In genomic region chr15:82081161-82081560, GRCm38 (mm10) we compare ENCODE assay signal across 8 mouse cellular contexts. TPM values are rescaled to one million over a fixed set of nuclear protein-coding genes. Genes with fewer than 3 reads are reported as not detected.
DNase-seq lines count a peak whose midpoint lies in the region.

No protein-coding gene starts in this region.

- peak; percentile 25 for DNase-seq in adrenal gland, postnatal 10 days
- no peak for DNase-seq in adrenal gland, adult 8-10 months
- DNase-seq in A20 (ENCODE audit: low read depth, low spot score): peak; percentile 41
- DNase-seq in cerebellum, postnatal 10 days: peak; percentile 76 to 85
- DNase-seq in gastrocnemius, postnatal 25 days: peak; percentile 20
- peak; percentile 38 to 83 for DNase-seq in left cerebral cortex, adult 8-10 months (ENCODE audit: low spot score in 2 of 2)
- DNase-seq in retina, embryonic 14.5 days (ENCODE audit: low spot score): peak; percentile 59
- DNase-seq in urinary bladder, postnatal 25 days (ENCODE audit: low spot score): no peak

RNA-seq across cellular contexts. Expression of gene Mei1, which starts 11.4 kb away (rescaled TPM):
- total RNA-seq in adrenal gland, postnatal 10 days (2021): 1 to 10 TPM in 1 of 2 experiments, under 1 TPM in 1; 0.93 to 2.0 TPM
- total RNA-seq in adrenal gland, adult 8-10 months (2022): 1 to 10 TPM in 3 of 4 experiments, under 1 TPM in 1; 0.74 to 4.1 (median 2.4) TPM
- total RNA-seq in gastrocnemius, postnatal 25 days (2021): under 1 TPM; 0.08 to 0.24 TPM
- 1 to 10 TPM; 3.9 to 5.5 (median 4.0) TPM for total RNA-seq in left cerebral cortex, adult 8-10 months (2022)

RNA-seq across cellular contexts. Expression of gene 4930407I10Rik, which starts 22.2 kb away (rescaled TPM):
- not detected for total RNA-seq in adrenal gland, postnatal 10 days (2021)
- not detected for total RNA-seq in adrenal gland, adult 8-10 months (2022)
- not detected for total RNA-seq in gastrocnemius, postnatal 25 days (2021)
- not detected for total RNA-seq in left cerebral cortex, adult 8-10 months (2022)

RNA-seq across cellular contexts. Expression of gene Snu13, which starts 33.8 kb away (rescaled TPM):
- 10 to 100 TPM; 76.1 to 84.1 TPM for total RNA-seq in adrenal gland, postnatal 10 days (2021)
- total RNA-seq in adrenal gland, adult 8-10 months (2022): 10 to 100 TPM; 77.0 to 94.9 (median 88.2) TPM
- total RNA-seq in gastrocnemius, postnatal 25 days (2021): 10 to 100 TPM; 44.6 to 48.5 TPM
- 100 to 1,000 TPM; 103 to 133 (median 117) TPM for total RNA-seq in left cerebral cortex, adult 8-10 months (2022)

RNA-seq across cellular contexts. Expression of gene Ccdc134, which starts 46.6 kb away (rescaled TPM):
- 1 to 10 TPM; 8.6 to 8.7 TPM for total RNA-seq in adrenal gland, postnatal 10 days (2021)
- 10 to 100 TPM in 3 of 4 experiments, 1 to 10 TPM in 1; 8.9 to 13.7 (median 12.5) TPM for total RNA-seq in adrenal gland, adult 8-10 months (2022)
- 10 to 100 TPM in 1 of 2 experiments, 1 to 10 TPM in 1; 8.0 to 16.5 TPM for total RNA-seq in gastrocnemius, postnatal 25 days (2021)
- 10 to 100 TPM in 1 of 4 experiments, 1 to 10 TPM in 3; 8.1 to 11.8 (median 9.0) TPM for total RNA-seq in left cerebral cortex, adult 8-10 months (2022)

RNA-seq across cellular contexts. Expression of gene Desi1, which starts 47.5 kb away (rescaled TPM):
- total RNA-seq in adrenal gland, postnatal 10 days (2021): 10 to 100 TPM; 51.9 to 60.3 TPM
- 100 to 1,000 TPM in 2 of 4 experiments, 10 to 100 TPM in 2; 50.8 to 137 (median 93.4) TPM for total RNA-seq in adrenal gland, adult 8-10 months (2022)
- total RNA-seq in gastrocnemius, postnatal 25 days (2021): 10 to 100 TPM; 19.0 to 25.7 TPM
- 100 to 1,000 TPM in 2 of 4 experiments, 10 to 100 TPM in 2; 81.8 to 126 (median 105) TPM for total RNA-seq in left cerebral cortex, adult 8-10 months (2022)

Comparison
In these comparisons a context has a peak if more than half of its experiments do, and no peak if none do; other contexts are left out.
1. DNase-seq: peak in adrenal gland, postnatal 10 days (single experiment), A20 (single experiment), cerebellum, postnatal 10 days (2 of 2), gastrocnemius, postnatal 25 days (single experiment), left cerebral cortex, adult 8-10 months (2 of 2) and retina, embryonic 14.5 days (single experiment); none in adrenal gland, adult 8-10 months (single experiment) and urinary bladder, postnatal 25 days (single experiment).